Mouse (Mus musculus) frontal cortex, postnatal 25 days (tissue): ENCODE measurements at regions not wholly inside any gene's neighbourhood (a gene's known extent, or its start where the extent isn't known, plus 50 kb on each side); places are given as distances from the start of the nearest gene placed in this dataset.
"Not testable (repeated sequence)": the region's sequence is repeated elsewhere in the genome, so short reads cannot be mapped to it uniquely, and the experiment has no call there.

Experiments used
- DNase-seq, 2 experiments: peaks; one replicate each; pipeline ENCODE4 v3.0.0; 2022; ENCODE audit warnings: low spot score in 2 of 2

DNA sequence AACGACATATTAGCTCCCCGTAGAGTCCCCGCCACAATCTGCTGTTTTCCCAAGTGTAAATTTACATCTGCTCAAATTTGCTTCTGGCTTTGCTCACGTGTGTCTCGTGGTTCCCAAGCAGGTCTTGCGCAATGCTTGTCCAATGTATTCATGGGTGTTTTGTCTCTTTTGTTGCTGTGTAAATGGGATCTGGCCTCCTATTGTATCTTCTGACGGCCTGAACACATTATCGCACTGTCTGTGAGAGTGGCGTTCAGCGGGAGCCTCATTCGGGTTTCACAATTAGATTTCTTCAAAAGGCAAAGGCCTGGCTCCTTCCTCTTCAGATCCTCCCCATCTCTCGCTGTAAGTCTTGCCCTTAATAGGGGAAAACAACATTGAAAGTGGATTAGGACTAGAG lies 274.5 kb downstream of the Fam19a5 start:
- DNase-seq = no peak

DNA sequence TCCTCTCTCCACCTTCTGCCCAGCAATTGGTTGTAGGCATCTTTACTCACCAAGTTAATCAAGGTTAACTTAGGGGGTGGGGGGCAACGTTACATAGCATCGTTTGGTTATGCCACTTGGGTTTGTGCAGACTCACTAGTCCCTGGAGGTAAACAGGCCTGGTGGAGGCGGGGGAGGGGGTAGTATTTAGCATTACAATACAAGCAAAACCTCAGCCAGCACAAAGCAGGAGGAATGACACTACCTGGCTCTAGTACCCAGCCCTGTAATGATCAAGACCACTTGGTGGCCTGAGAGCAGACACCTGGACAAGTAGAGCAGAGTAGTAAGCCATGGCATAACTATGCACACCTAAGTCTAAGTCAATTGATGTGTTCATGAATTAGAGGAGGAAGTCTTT lies 298.0 kb downstream of the Fam19a5 start:
- no peak for DNase-seq

- DNase-seq = no peak
Observed at GRCm38 (mm10) chr15:87859069-87859468, 315.0 kb downstream of the Fam19a5 start.

DNA sequence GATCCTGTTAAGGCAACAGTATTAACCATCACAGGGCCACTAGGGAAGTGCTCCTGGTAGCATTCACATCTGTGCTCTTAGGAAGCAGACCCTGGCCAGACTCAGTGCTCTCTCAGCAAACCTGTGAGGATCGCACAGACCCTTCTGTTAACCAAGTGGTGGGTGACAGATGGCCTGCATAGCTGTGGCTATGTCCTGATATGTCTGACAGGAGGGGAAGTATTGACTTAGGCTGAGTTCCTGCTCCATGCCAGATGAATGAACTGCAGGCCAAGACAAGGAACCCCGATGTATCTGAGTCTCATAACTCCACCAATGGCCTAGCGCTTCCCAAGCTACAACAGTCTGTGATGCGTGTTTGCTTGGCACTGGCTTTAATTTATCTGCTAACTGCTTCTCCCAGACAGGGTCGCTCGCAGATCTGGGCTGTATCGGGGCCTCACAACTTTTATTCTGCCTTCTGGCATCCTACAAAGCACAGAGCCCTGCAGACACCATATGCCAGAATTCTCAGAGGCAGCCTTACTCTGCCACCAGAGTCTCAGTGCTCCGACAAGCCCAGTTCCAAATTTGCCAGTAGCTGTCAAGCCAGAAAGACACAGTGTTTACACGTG lies 332.3 kb downstream of the Fam19a5 start:
- no peak for DNase-seq

- DNase-seq = no peak
Observed at GRCm38 (mm10) chr15:87890903-87891302, 346.8 kb downstream of the Fam19a5 start.

DNA sequence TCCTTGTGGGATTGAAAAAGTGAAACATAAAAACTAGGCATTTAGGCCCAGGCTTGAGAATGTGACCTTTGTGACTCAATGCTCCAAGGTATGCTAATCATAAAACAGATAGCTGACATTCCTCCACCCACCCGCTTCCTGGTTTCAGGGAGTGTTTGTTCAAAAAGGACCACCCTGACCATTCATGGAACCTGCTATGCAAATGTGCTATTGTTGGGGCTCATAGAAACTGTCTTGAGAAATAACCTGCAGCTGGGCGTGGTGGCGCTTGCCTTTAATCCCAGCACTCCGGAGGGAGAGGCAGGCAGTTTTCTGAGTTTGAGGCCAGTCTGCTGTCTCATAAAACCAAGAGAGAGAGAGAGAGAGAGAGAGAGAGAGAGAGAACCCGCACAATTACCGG lies 350.8 kb downstream of the Fam19a5 start:
- not testable (repeated sequence) for DNase-seq

GRCm38 (mm10) chr15:87898655-87899054 lies 354.6 kb downstream of the Fam19a5 start:
- DNase-seq = no peak

GRCm38 (mm10) chr15:87904436-87904835 lies 360.3 kb downstream of the Fam19a5 start:
- DNase-seq = no peak

DNA sequence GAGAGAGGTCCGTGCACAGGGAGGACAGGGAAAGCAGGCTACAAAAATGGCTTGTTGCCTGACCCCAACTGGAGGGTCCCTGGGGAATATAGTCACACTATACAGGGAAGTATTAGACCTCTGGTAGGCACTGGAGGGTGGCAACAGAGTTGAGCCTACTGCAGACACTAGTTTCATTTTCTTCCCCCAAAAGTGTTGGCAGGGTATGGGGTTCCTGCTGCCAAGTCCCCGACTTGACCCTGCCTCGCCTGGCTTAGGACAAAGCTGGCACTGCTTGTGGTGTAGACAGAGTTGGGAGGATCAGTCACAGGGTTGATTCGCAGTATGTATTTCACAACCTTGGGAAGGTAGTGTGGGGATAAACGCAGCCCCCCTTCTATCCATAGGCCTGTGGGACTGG lies 362.2 kb downstream of the Fam19a5 start:
- DNase-seq = no peak

DNA sequence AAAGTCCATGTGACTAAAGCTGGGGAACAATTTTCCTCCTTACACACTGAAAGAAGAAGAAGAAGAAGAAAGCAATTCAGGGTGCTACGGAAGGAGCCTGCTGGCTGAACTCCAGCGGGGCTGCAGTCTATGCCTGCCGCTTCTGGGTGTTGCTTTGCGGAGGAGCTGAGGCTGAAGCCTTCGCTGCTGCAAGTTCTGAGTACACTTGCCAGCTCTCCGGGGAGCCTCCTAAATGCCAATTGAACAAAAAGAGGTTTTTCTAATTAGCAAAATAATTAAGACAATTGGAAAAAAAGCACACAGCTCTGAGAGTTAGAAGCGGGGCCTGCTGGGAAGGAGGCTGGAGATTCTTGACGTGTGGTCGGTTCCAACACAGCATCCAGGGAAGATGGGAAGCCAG lies 378.0 kb downstream of the Fam19a5 start:
- DNase-seq = no peak

- no peak for DNase-seq
Observed at GRCm38 (mm10) chr15:87922781-87923446, 378.8 kb downstream of the Fam19a5 start.

- DNase-seq = peak in 1 of 2 experiments; percentile 31
Observed at GRCm38 (mm10) chr15:87923906-87924305, 379.8 kb downstream of the Fam19a5 start.

DNA sequence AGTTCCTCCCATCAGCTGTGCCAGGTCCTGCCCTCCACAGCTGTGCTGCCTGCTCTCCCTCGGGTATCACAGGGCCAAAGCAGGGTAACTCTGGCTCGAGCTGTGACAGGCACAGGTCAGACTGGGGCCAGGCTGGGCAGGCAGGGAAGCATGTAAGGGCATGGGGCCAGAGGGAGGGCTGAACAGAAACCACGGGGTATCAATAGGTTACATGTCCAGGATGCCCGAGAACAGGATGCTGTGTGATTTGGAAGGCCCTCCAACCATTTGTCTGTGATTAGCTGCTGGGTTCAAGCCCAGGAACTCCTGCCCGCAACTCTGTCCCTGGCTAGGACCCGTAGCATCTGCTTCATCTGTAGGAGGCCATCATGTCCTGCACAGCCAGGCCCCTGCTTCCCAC lies 391.9 kb downstream of the Fam19a5 start:
- no peak for DNase-seq

GRCm38 (mm10) chr15:87940837-87941236 lies 396.7 kb downstream of the Fam19a5 start:
- DNase-seq = peak; percentile 39 to 60

- no peak for DNase-seq
Observed at GRCm38 (mm10) chr15:87952531-87952930, 408.4 kb downstream of the Fam19a5 start.

- DNase-seq = no peak
Observed at GRCm38 (mm10) chr15:87955685-87956256, 411.7 kb downstream of the Fam19a5 start.

DNA sequence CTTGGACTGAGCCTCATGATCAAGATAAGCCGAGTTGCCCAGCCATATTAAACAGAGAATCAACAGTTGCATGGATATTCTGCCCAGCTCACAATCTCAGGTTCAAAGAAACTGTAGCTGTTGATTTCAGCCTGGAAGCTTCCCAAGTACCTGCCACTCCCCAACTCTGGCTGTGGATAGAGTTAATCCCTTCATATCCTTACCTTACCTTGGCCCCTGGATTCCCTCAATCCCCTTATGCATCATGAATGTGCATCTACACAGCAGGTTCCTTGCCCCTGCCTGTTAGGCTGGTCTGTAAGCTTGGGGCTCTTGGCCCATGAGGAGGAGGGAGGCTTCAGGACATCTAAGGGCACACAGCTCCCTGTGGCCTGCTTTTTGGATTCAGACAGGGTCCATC lies 414.8 kb downstream of the Fam19a5 start:
- no peak for DNase-seq

DNA sequence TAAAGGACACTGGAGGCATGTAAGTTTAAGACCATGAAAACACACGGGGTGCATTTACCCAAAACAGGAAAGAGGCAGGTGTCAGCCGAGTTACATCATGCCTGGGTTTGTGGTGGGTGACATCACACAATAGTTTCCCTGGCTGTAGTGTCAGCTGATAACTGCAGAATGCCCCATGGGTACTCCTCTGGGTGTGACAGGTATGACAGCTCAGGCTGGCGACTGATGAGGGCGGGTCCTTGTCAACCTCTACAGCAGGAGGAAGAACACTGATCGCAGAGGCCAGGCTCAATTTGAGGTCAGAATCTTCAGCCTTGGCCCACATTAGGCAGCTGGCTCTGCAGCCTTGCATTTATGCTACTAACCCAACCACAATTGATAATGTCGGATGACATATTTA lies 428.5 kb downstream of the Fam19a5 start:
- no peak for DNase-seq

DNA sequence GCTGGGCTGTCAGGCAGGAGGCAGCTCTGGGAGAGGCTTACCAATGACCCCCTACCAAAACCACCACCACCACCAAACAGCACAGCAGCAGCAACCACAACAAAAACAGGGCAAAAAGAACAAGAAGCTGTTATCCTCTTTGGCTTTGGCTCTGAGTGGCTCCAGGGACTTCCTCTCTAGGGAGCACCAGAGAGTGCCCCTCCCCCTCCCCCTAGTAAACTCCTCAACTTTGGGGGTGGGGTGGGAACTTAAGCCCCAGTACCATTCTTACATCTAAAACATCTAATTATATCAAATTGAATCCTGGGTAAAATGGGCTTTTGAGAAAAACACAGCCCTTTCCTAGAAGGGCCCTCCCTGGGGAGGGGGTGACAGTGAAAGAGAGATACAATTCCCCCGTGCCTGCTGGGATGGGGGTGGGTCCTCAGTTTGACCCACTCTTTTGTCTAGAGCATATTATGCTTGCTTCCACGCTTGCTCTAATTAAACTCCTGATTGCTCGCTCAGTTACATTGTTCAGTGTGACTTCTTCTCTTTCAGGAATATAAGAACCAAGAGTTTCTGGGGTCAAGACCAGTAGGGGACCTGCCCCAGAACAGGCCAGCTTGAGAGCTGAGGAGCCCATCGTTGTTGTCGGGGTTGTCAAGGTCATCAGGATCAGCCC lies 443.4 kb downstream of the Fam19a5 start:
- no peak for DNase-seq

GRCm38 (mm10) chr15:87994546-87994945 lies 450.4 kb downstream of the Fam19a5 start:
- DNase-seq = no peak

DNA sequence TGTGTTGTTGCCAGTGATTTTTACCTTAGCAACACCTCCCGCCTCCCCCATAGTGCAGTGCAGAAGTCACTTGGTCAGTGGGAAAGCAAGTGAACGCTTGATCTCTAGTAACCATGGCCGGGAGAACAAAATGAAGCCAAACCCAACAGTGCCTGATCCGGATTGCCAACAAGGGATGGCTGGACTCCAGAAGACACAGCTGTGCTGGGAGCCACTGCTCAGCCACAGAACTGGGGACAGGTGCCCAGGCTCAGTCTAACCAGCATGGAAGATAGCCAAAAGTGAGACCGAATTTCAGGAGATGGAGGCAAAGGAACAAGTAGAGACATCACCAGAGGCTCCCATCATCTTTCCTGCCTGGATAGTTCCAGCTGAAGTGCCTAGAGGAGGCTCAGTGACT lies 473.0 kb downstream of the Fam19a5 start:
- DNase-seq = no peak

DNA sequence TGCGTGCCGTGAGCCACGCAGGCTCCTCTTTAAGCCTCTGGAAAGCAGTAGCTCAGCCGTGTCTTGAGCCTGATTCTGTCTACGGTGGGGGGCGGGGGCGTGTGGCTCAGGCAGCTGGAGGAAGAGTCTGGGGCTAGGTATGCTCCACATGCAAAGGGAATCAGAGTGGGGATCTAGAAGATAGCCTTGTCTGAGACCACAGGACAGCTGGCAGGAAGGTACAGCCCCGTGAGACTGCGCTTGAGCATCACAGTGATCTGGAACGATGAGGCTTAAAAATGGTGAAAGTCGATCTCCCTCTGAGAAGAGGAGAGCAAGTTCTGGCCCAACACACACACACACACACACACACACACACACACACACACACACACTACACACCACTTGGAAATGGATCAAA lies 488.7 kb downstream of the Fam19a5 start:
- no peak for DNase-seq

DNA sequence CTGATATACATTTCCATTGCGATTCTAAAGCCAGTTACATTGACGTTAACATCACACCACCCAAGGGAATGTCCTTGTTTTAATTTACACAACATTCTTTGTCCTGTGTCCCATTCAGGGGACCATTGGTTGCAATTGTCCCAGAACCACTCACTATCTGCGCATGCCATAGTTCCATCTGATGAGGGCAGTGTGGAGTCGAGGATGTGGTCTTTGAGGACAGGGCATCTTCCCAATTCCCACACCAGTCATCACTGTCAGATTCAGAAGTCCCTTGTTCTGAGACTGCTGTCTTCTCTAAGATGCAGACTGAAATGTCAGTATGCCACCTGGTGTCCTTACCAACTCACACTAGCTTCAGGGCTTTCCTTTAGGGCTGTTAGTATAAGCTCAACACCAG lies 489.6 kb downstream of the Fam19a5 start:
- no peak for DNase-seq
